Mouse (Mus musculus): ENCODE measurements around the gene Mypop. TPM values are rescaled to one million over a fixed set of nuclear protein-coding genes. Genes with fewer than 3 reads are reported as not detected.

Gene Mypop
- total RNA-seq, 2 experiments from 2014 or later: 45.0 to 45.9 TPM

GRCm38 (mm10) chr7:18991660-18992293, 732 bp downstream of the Mypop start:
- peak in 1 of 2 experiments; percentile 42 for DNase-seq

- DNase-seq: peak in 1 of 2 experiments; percentile 41
Observed at GRCm38 (mm10) chr7:18992294-18992675, 1.2 kb downstream of the Mypop start.

GRCm38 (mm10) chr7:18993036-18993435, 2.0 kb downstream of the Mypop start:
- no peak for DNase-seq

- no peak for DNase-seq
Observed at GRCm38 (mm10) chr7:18998835-18999234, 7.8 kb downstream of the Mypop start.

- no peak for DNase-seq
Observed at GRCm38 (mm10) chr7:19000421-19000820, 9.4 kb downstream of the Mypop start.

GRCm38 (mm10) chr7:19001066-19001806, 10.2 kb downstream of the Mypop start:
- DNase-seq: no peak

- no peak for DNase-seq
Observed at GRCm38 (mm10) chr7:19001807-19002085, 10.7 kb downstream of the Mypop start.

- DNase-seq: no peak
Observed at GRCm38 (mm10) chr7:19002115-19002514, 11.1 kb downstream of the Mypop start.

GRCm38 (mm10) chr7:19002848-19003498, 11.9 kb downstream of the Mypop start:
- peak; percentile 72 to 75 for DNase-seq

GRCm38 (mm10) chr7:19003902-19004630, 13.0 kb downstream of the Mypop start, which contains the start of gene Irf2bp1:
Gene Irf2bp1, plus strand, starts transcription at chr7:19004044.
- peak; percentile 94 to 95 for DNase-seq

GRCm38 (mm10) chr7:19004631-19005079, 13.6 kb downstream of the Mypop start:
- peak in 1 of 2 experiments; percentile 33 for DNase-seq

- DNase-seq: no peak
Observed at GRCm38 (mm10) chr7:19005417-19006121, 14.5 kb downstream of the Mypop start.

GRCm38 (mm10) chr7:19006476-19006875, 15.4 kb downstream of the Mypop start:
- DNase-seq: peak; percentile 81 to 83

- DNase-seq: no peak
Observed at GRCm38 (mm10) chr7:19007026-19007977, 16.3 kb downstream of the Mypop start.

GRCm38 (mm10) chr7:19010581-19010980, 19.5 kb downstream of the Mypop start:
- no peak for DNase-seq

- DNase-seq: no peak
Observed at GRCm38 (mm10) chr7:19012025-19012621, 21.1 kb downstream of the Mypop start.

GRCm38 (mm10) chr7:19012882-19013281, 21.8 kb downstream of the Mypop start:
- DNase-seq: no peak

- no peak for DNase-seq
Observed at GRCm38 (mm10) chr7:19014452-19014851, 23.4 kb downstream of the Mypop start.

- no peak for DNase-seq
Observed at GRCm38 (mm10) chr7:19016042-19016441, 25.0 kb downstream of the Mypop start.

- DNase-seq: no peak
Observed at GRCm38 (mm10) chr7:19017909-19018308, 26.9 kb downstream of the Mypop start.

- DNase-seq: no peak
Observed at GRCm38 (mm10) chr7:19021048-19021447, 30.0 kb downstream of the Mypop start.
